Mouse (Mus musculus) cortical plate, adult 2 months (tissue): ENCODE results near the gene Il22ra2. TPM values are rescaled to one million over a fixed set of nuclear protein-coding genes. Genes with fewer than 3 reads are reported as not detected.

ENCODE experiments used
- H3K27ac ChIP-seq: fragments of 200-500 bp; 2 replicates; pipeline ENCODE4 v1.5.1; 2012; ENCODE audit warnings: low read length, control low read depth, inconsistent platforms; ENCODE audit not compliant: insufficient read depth
- H3K4me1 ChIP-seq: fragments of 200-500 bp; 2 replicates; pipeline ENCODE4 v1.6.1; 2011; ENCODE audit warnings: low read length; ENCODE audit not compliant: control insufficient read depth, insufficient read depth
- H3K4me3 ChIP-seq: fragments of 200-500 bp; 2 replicates; pipeline ENCODE4 v1.5.1; 2011; ENCODE audit warnings: mild to moderate bottlenecking, low read length, control low read depth; ENCODE audit not compliant: insufficient read depth
- CTCF ChIP-seq: fragments of 200-500 bp; IDR thresholded peaks from 2 replicates; pipeline ENCODE4 v1.5.1; 2011; ENCODE audit warnings: mild to moderate bottlenecking, control low read depth, low read length; ENCODE audit not compliant: insufficient read depth; ENCODE audit errors: extremely low read depth
- POLR2A ChIP-seq: fragments of 200-500 bp; IDR thresholded peaks from 2 replicates; pipeline ENCODE4 v1.6.1; 2011; ENCODE audit warnings: mild to moderate bottlenecking, low read length, control low read depth; ENCODE audit not compliant: insufficient read depth; ENCODE audit errors: extremely low read depth
- polyA plus RNA-seq: library from polyadenylated mRNA; depleted of rRNA; stranded (reverse); fragments of >200 nt; gene quantifications from 2 replicates; pipeline ENCODE4 v1.2.3, GENCODE M21; 2012

Il22ra2 gene
- polyA plus RNA-seq, 1 experiment, result not detected

- no peak overlapping the region for H3K4me3 ChIP-seq
- no peaks in the 10 kb centered on the region for H3K4me1 ChIP-seq
- no peak overlapping the region for H3K27ac ChIP-seq
- TF ChIP-seq POLR2A (no peak), CTCF (no peak)
Observed at GRCm38 (mm10) chr10:19587281-19587680, 34.5 kb upstream of the Il22ra2 start.

- no peaks in the 10 kb centered on the region; the same call in 1 of the 2 replicates for H3K4me1 ChIP-seq
- H3K4me3 ChIP-seq, result no peak overlapping the region
- no peak overlapping the region for H3K27ac ChIP-seq
- no peak for TF ChIP-seq CTCF
- TF ChIP-seq POLR2A, result no peak
Observed at GRCm38 (mm10) chr10:19589626-19590025, 32.2 kb upstream of the Il22ra2 start.

- no peak for TF ChIP-seq POLR2A
- no peak for TF ChIP-seq CTCF
- no peak overlapping the region for H3K27ac ChIP-seq
- peak overlapping the region; percentile 79 for H3K4me3 ChIP-seq
- peaks cover under 1% of the 10 kb centered on the region; the same call in 1 of the 2 replicates for H3K4me1 ChIP-seq
Observed at GRCm38 (mm10) chr10:19591286-19591640, 30.5 kb upstream of the Il22ra2 start.

GRCm38 (mm10) chr10:19591641-19592441, 30.0 kb upstream of the Il22ra2 start, which contains the start of gene Ifngr1:
Ifngr1 (plus strand) TSS chr10:19591949.
- H3K27ac ChIP-seq, result peak within 1 kb of the TSS; percentile 52; the same call in 1 of the 2 replicates
- peak; percentile 47; the same call in 1 of the 2 replicates for TF ChIP-seq POLR2A
- no peak for TF ChIP-seq CTCF
- H3K4me3 ChIP-seq, result peak within 1 kb of the TSS; percentile 79
- H3K4me1 ChIP-seq, result peaks cover 3% of the 10 kb centered on the region; the same call in 1 of the 2 replicates

GRCm38 (mm10) chr10:19592556-19592955, 29.2 kb upstream of the Il22ra2 start:
- peak overlapping the region; percentile 79 for H3K4me3 ChIP-seq
- TF ChIP-seq CTCF (no peak), POLR2A (no peak)
- no peak overlapping the region for H3K27ac ChIP-seq
- peaks cover 3% of the 10 kb centered on the region; the same call in 1 of the 2 replicates for H3K4me1 ChIP-seq

GRCm38 (mm10) chr10:19593296-19593695, 28.5 kb upstream of the Il22ra2 start:
- no peak overlapping the region; the same call in 1 of the 2 replicates for H3K4me3 ChIP-seq
- no peak overlapping the region for H3K27ac ChIP-seq
- TF ChIP-seq CTCF, result no peak
- TF ChIP-seq POLR2A, result no peak
- H3K4me1 ChIP-seq, result peaks cover 3% of the 10 kb centered on the region; the same call in 1 of the 2 replicates

- Histone ChIP-seq H3K27ac (no peak overlapping the region), H3K4me1 (peaks cover 3% of the 10 kb centered on the region; the same call in 1 of the 2 replicates), H3K4me3 (no peak overlapping the region)
- no peak for TF ChIP-seq CTCF
- TF ChIP-seq POLR2A, result no peak
Observed at GRCm38 (mm10) chr10:19594201-19594905, 27.4 kb upstream of the Il22ra2 start.

GRCm38 (mm10) chr10:19596866-19597265, 24.9 kb upstream of the Il22ra2 start:
- Histone ChIP-seq H3K4me1 (peaks cover 3% of the 10 kb centered on the region; the same call in 1 of the 2 replicates), H3K27ac (no peak overlapping the region), H3K4me3 (no peak overlapping the region)
- TF ChIP-seq CTCF (no peak), POLR2A (no peak)

GRCm38 (mm10) chr10:19598091-19598490, 23.7 kb upstream of the Il22ra2 start:
- TF ChIP-seq POLR2A (no peak), CTCF (no peak)
- Histone ChIP-seq H3K4me1 (peaks cover 3% of the 10 kb centered on the region; the same call in 1 of the 2 replicates), H3K4me3 (no peak overlapping the region), H3K27ac (no peak overlapping the region)
